Mouse (Mus musculus) lung, postnatal 0 days (tissue): ENCODE measurements at regions not wholly inside any gene's neighbourhood (a gene's known extent, or its start where the extent isn't known, plus 50 kb on each side); places are given as distances from the start of the nearest gene placed in this dataset.

Source experiments
- CTCF ChIP-seq: IDR thresholded peaks from 2 replicates; pipeline ENCODE4 v1.5.1; 2016; ENCODE audit warnings: antibody characterized with exemption, mild to moderate bottlenecking
- EP300 ChIP-seq: IDR thresholded peaks from 2 replicates; pipeline ENCODE4 v1.6.1; 2016; ENCODE audit warnings: antibody characterized with exemption, mild to moderate bottlenecking, control low read depth

GRCm38 (mm10) chr5:85571967-85572366 is 493.4 kb downstream of the Cenpc1 start:
- TF ChIP-seq CTCF, result no peak
- TF ChIP-seq EP300, result no peak
